Mouse (Mus musculus): Measurements from ENCODE around the gene Car14. TPM values are rescaled to one million over a fixed set of nuclear protein-coding genes. Genes with fewer than 3 reads are reported as not detected.
"Not testable (repeated sequence)": the region's sequence is repeated elsewhere in the genome, so short reads cannot be mapped to it uniquely, and the experiment has no call there.

Car14 gene
- polyA plus RNA-seq, 1 experiment, result 3.3 TPM

- Histone ChIP-seq H3K27me3 (ENCODE audit: control insufficient read depth, insufficient read depth, low read length, poor library complexity, severe bottlenecking) (no peaks in the 10 kb centered on the region), H3K4me3 (ENCODE audit: low read depth, low read length) (peak overlapping the region; percentile 99), H3K36me3 (ENCODE audit: control insufficient read depth, insufficient read depth, low read length, poor library complexity, severe bottlenecking) (peaks cover 16% of the 10 kb centered on the region), H3K4me1 (ENCODE audit: control insufficient read depth, insufficient read depth, low read length) (no peaks in the 10 kb centered on the region), H3K27ac (ENCODE audit: insufficient read depth, low read length) (0 out of 2 replicates have a peak overlapping the region, but pooled peaks have one; percentile 59), H3K9me3 (replicated peaks; ENCODE audit: control insufficient read depth, insufficient read depth, low read length, poor library complexity, severe bottlenecking) (no peaks in the 10 kb centered on the region), H3K9ac (ENCODE audit: low read depth, poor library complexity, severe bottlenecking) (peak overlapping the region; percentile 99)
- no peak for TF ChIP-seq CTCF (IDR thresholded peaks at IDR 0.05; ENCODE audit: low read depth, low read length)
Measured at GRCm38 (mm10) chr3:95929581-95930470, 25.3 kb upstream of the Car14 start.

GRCm38 (mm10) chr3:95928658-95929503 lies 24.4 kb upstream of the Car14 start, which contains the start of gene Anp32e:
TSS of gene Anp32e (plus strand) at chr3:95929246.
- Histone ChIP-seq H3K27me3 (ENCODE audit: control insufficient read depth, insufficient read depth, low read length, poor library complexity, severe bottlenecking) (no peaks in the 10 kb centered on the region), H3K27ac (ENCODE audit: insufficient read depth, low read length) (peak within 1 kb of the TSS; percentile 59), H3K4me1 (ENCODE audit: control insufficient read depth, insufficient read depth, low read length) (no peaks in the 10 kb centered on the region), H3K9ac (ENCODE audit: low read depth, poor library complexity, severe bottlenecking) (peak within 1 kb of the TSS; percentile 99), H3K9me3 (replicated peaks; ENCODE audit: control insufficient read depth, insufficient read depth, low read length, poor library complexity, severe bottlenecking) (no peaks in the 10 kb centered on the region), H3K36me3 (ENCODE audit: control insufficient read depth, insufficient read depth, low read length, poor library complexity, severe bottlenecking) (peaks cover 7% of the 10 kb centered on the region), H3K4me3 (ENCODE audit: low read depth, low read length) (peak within 1 kb of the TSS; percentile 99)
- TF ChIP-seq EP300 (IDR thresholded peaks at IDR 0.05; ENCODE audit: insufficient read depth, low read depth, low read length) (0 out of 2 replicates have a peak, but pooled peaks have one; percentile 35), CTCF (IDR thresholded peaks at IDR 0.05; ENCODE audit: low read depth, low read length) (no peak), POLR2A (IDR thresholded peaks at IDR 0.05; ENCODE audit: insufficient read depth, low read length) (peak; percentile 46)

- H3K27me3 ChIP-seq (ENCODE audit: control insufficient read depth, insufficient read depth, low read length, poor library complexity, severe bottlenecking), result no peaks in the 10 kb centered on the region
- peak overlapping the region; percentile 60 for H3K9ac ChIP-seq (ENCODE audit: low read depth, poor library complexity, severe bottlenecking)
- H3K36me3 ChIP-seq (ENCODE audit: control insufficient read depth, insufficient read depth, low read length, poor library complexity, severe bottlenecking), result peaks cover under 1% of the 10 kb centered on the region; the same call in 1 of the 2 replicates
- no peaks in the 10 kb centered on the region for H3K4me1 ChIP-seq (ENCODE audit: control insufficient read depth, insufficient read depth, low read length)
- TF ChIP-seq POLR2A (IDR thresholded peaks at IDR 0.05; ENCODE audit: insufficient read depth, low read length) (no peak), CTCF (IDR thresholded peaks at IDR 0.05; ENCODE audit: low read depth, low read length) (no peak), EP300 (IDR thresholded peaks at IDR 0.05; ENCODE audit: insufficient read depth, low read depth, low read length) (no peak)
- H3K4me3 ChIP-seq (ENCODE audit: low read depth, low read length), result peak overlapping the region; percentile 78
- H3K27ac ChIP-seq (ENCODE audit: insufficient read depth, low read length), result peak overlapping the region; percentile 28
- no peaks in the 10 kb centered on the region for H3K9me3 ChIP-seq (replicated peaks; ENCODE audit: control insufficient read depth, insufficient read depth, low read length, poor library complexity, severe bottlenecking)
Measured at GRCm38 (mm10) chr3:95928261-95928657, 23.8 kb upstream of the Car14 start.

- Histone ChIP-seq H3K9me3 (replicated peaks; ENCODE audit: control insufficient read depth, insufficient read depth, low read length, poor library complexity, severe bottlenecking) (no peaks in the 10 kb centered on the region), H3K4me1 (ENCODE audit: control insufficient read depth, insufficient read depth, low read length) (no peaks in the 10 kb centered on the region), H3K4me3 (ENCODE audit: low read depth, low read length) (no peak overlapping the region), H3K36me3 (ENCODE audit: control insufficient read depth, insufficient read depth, low read length, poor library complexity, severe bottlenecking) (no peaks in the 10 kb centered on the region), H3K27me3 (ENCODE audit: control insufficient read depth, insufficient read depth, low read length, poor library complexity, severe bottlenecking) (no peaks in the 10 kb centered on the region), H3K9ac (ENCODE audit: low read depth, poor library complexity, severe bottlenecking) (no peak overlapping the region), H3K27ac (ENCODE audit: insufficient read depth, low read length) (no peak overlapping the region)
- TF ChIP-seq CTCF (IDR thresholded peaks at IDR 0.05; ENCODE audit: low read depth, low read length), result no peak
- TF ChIP-seq EP300 (IDR thresholded peaks at IDR 0.05; ENCODE audit: insufficient read depth, low read depth, low read length), result no peak
- no peak for TF ChIP-seq POLR2A (IDR thresholded peaks at IDR 0.05; ENCODE audit: insufficient read depth, low read length)
Measured at GRCm38 (mm10) chr3:95925087-95925486, 20.6 kb upstream of the Car14 start.

GRCm38 (mm10) chr3:95924185-95924584 lies 19.7 kb upstream of the Car14 start:
- H3K9me3 ChIP-seq (replicated peaks; ENCODE audit: control insufficient read depth, insufficient read depth, low read length, poor library complexity, severe bottlenecking), result no peaks in the 10 kb centered on the region
- no peaks in the 10 kb centered on the region for H3K4me1 ChIP-seq (ENCODE audit: control insufficient read depth, insufficient read depth, low read length)
- no peak overlapping the region for H3K4me3 ChIP-seq (ENCODE audit: low read depth, low read length)
- no peaks in the 10 kb centered on the region for H3K27me3 ChIP-seq (ENCODE audit: control insufficient read depth, insufficient read depth, low read length, poor library complexity, severe bottlenecking)
- TF ChIP-seq CTCF (IDR thresholded peaks at IDR 0.05; ENCODE audit: low read depth, low read length) (no peak), EP300 (IDR thresholded peaks at IDR 0.05; ENCODE audit: insufficient read depth, low read depth, low read length) (no peak), POLR2A (IDR thresholded peaks at IDR 0.05; ENCODE audit: insufficient read depth, low read length) (no peak)
- no peak overlapping the region for H3K9ac ChIP-seq (ENCODE audit: low read depth, poor library complexity, severe bottlenecking)
- H3K36me3 ChIP-seq (ENCODE audit: control insufficient read depth, insufficient read depth, low read length, poor library complexity, severe bottlenecking), result no peaks in the 10 kb centered on the region
- H3K27ac ChIP-seq (ENCODE audit: insufficient read depth, low read length), result no peak overlapping the region

- not testable (repeated sequence) for H3K4me1 ChIP-seq (ENCODE audit: control insufficient read depth, insufficient read depth, low read length); H3K9me3 ChIP-seq (replicated peaks; ENCODE audit: control insufficient read depth, insufficient read depth, low read length, poor library complexity, severe bottlenecking); H3K9ac ChIP-seq (ENCODE audit: low read depth, poor library complexity, severe bottlenecking); H3K4me3 ChIP-seq (ENCODE audit: low read depth, low read length); H3K36me3 ChIP-seq (ENCODE audit: control insufficient read depth, insufficient read depth, low read length, poor library complexity, severe bottlenecking); H3K27me3 ChIP-seq (ENCODE audit: control insufficient read depth, insufficient read depth, low read length, poor library complexity, severe bottlenecking); H3K27ac ChIP-seq (ENCODE audit: insufficient read depth, low read length)
Measured at GRCm38 (mm10) chr3:95923429-95923828, 18.9 kb upstream of the Car14 start.

GRCm38 (mm10) chr3:95920532-95920931 lies 16.0 kb upstream of the Car14 start:
- not testable (repeated sequence) for H3K27me3 ChIP-seq (ENCODE audit: control insufficient read depth, insufficient read depth, low read length, poor library complexity, severe bottlenecking); H3K4me3 ChIP-seq (ENCODE audit: low read depth, low read length); H3K4me1 ChIP-seq (ENCODE audit: control insufficient read depth, insufficient read depth, low read length); H3K9me3 ChIP-seq (replicated peaks; ENCODE audit: control insufficient read depth, insufficient read depth, low read length, poor library complexity, severe bottlenecking); H3K27ac ChIP-seq (ENCODE audit: insufficient read depth, low read length); H3K36me3 ChIP-seq (ENCODE audit: control insufficient read depth, insufficient read depth, low read length, poor library complexity, severe bottlenecking); H3K9ac ChIP-seq (ENCODE audit: low read depth, poor library complexity, severe bottlenecking)
